Mouse (Mus musculus): ENCODE data around the gene Clic6. TPM values are rescaled to one million over a fixed set of nuclear protein-coding genes. Genes with fewer than 3 reads are reported as not detected.

The Clic6 gene
- polyA plus RNA-seq, 1 experiment from 2014 or later, result 8.0 TPM

DNA sequence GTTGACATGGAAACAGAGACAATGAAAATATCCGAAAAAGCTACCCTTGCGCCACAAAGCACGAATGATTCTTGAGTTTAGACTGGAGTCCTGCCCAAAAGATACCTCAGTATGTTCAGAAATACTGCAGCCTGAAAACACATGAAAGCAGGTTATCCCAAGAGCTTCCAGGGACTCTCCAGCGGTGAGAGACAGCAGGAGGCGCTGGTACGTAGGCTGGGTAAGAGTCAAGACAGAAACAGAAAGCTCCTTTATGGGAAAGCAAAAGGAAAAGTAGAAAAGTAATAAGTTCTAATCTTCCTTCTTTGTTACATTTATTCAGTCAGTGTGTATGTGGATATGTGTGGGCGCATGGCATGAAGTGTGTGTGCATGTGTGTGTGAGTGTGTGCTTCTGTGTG lies 31.5 kb upstream of the Clic6 start:
- Histone ChIP-seq H3K27me3 (no peaks in the 10 kb centered on the region), H3K9ac (no peak overlapping the region), H3K4me3 (replicated peaks) (no peak overlapping the region), H3K9me3 (replicated peaks) (no peaks in the 10 kb centered on the region), H3K27ac (no peak overlapping the region), H3K4me2 (no peak overlapping the region), H3K4me1 (peaks cover 3% of the 10 kb centered on the region; the same call in 1 of the 2 replicates), H3K36me3 (0 out of 2 replicates have a peak, but pooled peaks cover 1% of the 10 kb centered on the region)
- no peak for ATAC-seq (replicated peaks; ENCODE audit: low FRiP score)
- 92% methylated on average over 7 of the region's 7 CpGs for WGBS

DNA sequence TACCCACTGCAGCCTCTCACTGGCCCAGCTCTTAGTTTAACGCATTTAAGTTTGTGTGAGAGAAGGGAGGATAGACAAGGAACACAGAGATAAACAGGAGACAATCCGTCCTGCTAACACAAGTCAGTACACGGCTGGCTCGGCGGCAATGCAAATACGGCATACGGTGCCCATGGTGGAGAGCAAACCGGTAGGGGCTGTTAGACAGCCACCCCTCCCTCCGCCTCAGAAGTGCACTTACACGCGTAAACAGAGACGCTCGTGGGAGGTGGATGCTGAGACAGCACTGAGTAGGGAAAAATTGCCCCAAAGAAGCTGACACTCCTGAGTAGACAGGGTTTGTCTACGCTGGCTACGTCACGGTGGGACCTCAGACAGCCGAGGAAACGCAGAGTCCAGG lies 31.0 kb upstream of the Clic6 start:
- H3K27ac ChIP-seq, result no peak overlapping the region
- H3K9me3 ChIP-seq (replicated peaks), result no peaks in the 10 kb centered on the region
- no peak for ATAC-seq (replicated peaks; ENCODE audit: low FRiP score)
- H3K4me2 ChIP-seq, result no peak overlapping the region
- WGBS, result 93% methylated on average over 18 of the region's 18 CpGs
- H3K4me1 ChIP-seq, result peaks cover 3% of the 10 kb centered on the region; the same call in 1 of the 2 replicates
- no peaks in the 10 kb centered on the region for H3K36me3 ChIP-seq
- H3K27me3 ChIP-seq, result no peaks in the 10 kb centered on the region
- H3K4me3 ChIP-seq (replicated peaks), result no peak overlapping the region
- H3K9ac ChIP-seq, result no peak overlapping the region

DNA sequence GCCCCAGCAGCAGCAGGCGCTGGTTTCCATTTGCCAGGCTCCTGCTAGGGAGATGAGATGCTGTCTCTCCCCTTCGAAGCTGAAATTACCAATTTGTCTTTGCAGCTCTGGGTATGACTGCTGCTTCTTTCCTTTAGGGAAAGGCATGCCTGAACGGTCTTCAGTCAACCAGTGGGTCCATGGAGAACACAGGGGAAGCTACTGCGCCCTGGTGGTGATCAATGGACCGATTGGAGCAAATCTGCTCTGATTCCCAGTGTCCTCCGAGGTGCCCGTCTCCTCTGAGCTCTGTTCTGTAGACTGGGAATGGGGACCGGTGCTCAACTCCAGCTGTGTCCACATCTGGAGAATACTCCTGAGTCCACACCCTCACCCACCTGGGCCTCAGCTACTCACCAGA lies 30.0 kb upstream of the Clic6 start:
- Histone ChIP-seq H3K36me3 (no peaks in the 10 kb centered on the region), H3K9ac (no peak overlapping the region), H3K27ac (no peak overlapping the region), H3K9me3 (replicated peaks) (no peaks in the 10 kb centered on the region), H3K4me2 (no peak overlapping the region), H3K27me3 (no peaks in the 10 kb centered on the region), H3K4me3 (replicated peaks) (no peak overlapping the region), H3K4me1 (peaks cover 3% of the 10 kb centered on the region; the same call in 1 of the 2 replicates)
- 59% methylated on average over 8 of the region's 8 CpGs for WGBS
- ATAC-seq (replicated peaks; ENCODE audit: low FRiP score), result 0 out of 2 replicates have a peak, but pooled peaks have one; percentile 19

DNA sequence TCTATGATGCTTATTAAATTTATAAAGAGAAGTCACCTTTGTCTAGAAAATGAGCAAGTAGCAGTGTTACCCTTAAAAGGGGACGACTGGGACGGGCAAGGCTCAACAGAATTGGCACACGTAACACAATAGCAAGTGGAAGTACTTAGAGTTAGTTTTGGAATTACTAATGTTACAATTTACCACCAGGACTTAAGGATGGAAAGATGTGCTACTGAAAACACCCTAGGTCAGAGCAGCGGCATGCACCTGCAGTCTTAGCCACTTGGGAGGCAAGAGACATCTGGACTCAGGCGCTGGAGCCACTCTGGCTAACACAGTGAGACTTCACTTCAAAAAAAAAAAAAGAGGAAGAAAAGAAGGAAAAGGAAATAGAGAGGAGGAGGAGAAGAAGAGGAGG lies 29.6 kb upstream of the Clic6 start:
- Histone ChIP-seq H3K36me3 (no peaks in the 10 kb centered on the region), H3K4me3 (replicated peaks) (no peak overlapping the region), H3K27me3 (no peaks in the 10 kb centered on the region), H3K4me1 (peaks cover 3% of the 10 kb centered on the region; the same call in 1 of the 2 replicates), H3K4me2 (no peak overlapping the region), H3K27ac (no peak overlapping the region), H3K9me3 (replicated peaks) (no peaks in the 10 kb centered on the region), H3K9ac (no peak overlapping the region)
- 84% methylated on average over 5 of the region's 5 CpGs for WGBS
- no peak for ATAC-seq (replicated peaks; ENCODE audit: low FRiP score)

DNA sequence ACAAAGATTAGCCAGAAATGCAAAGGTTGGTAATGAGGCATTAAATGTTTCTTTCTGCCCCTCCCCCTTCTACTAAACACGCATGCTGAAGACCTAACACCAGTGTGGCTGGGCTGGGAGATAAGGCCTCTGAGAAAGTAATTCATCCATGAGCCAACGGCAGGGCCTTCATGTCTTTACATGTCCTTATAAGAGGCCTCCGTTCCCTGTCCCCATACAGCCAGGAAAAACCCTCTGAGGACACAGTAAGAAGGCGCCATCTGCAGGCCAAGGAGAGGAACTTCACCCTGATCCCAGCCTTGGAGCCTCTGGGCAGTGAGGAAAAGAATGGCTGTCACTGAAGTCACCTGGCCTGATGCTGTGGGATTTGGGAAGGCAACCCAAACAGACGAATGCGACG lies 27.9 kb upstream of the Clic6 start:
- peak; percentile 40; the same call in 1 of the 2 replicates for ATAC-seq (replicated peaks; ENCODE audit: low FRiP score)
- Histone ChIP-seq H3K4me1 (peaks cover 3% of the 10 kb centered on the region; the same call in 1 of the 2 replicates), H3K4me2 (no peak overlapping the region), H3K9ac (no peak overlapping the region), H3K36me3 (no peaks in the 10 kb centered on the region), H3K27ac (no peak overlapping the region), H3K27me3 (no peaks in the 10 kb centered on the region), H3K4me3 (replicated peaks) (no peak overlapping the region), H3K9me3 (replicated peaks) (no peaks in the 10 kb centered on the region)
- WGBS, result 28% methylated on average over 7 of the region's 7 CpGs

DNA sequence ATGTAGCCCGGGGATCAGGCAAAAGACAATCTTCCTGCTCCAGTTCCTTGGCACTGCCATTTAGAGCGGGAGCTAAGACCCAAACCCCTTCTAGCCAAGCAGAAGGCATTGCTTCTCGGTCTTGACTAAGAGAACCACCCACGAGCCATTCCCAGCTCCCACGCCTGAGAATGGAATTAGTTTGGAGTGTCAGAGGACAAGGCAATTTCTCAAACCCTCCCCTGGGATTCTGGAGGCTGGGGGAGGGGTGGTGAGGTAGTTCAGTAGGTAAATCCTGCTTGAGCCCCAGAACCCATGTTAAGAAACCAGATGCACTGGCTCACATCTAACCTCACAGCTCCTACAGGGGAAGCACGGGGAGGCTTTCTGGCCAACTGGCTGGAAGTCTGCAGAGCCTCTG lies 24.1 kb upstream of the Clic6 start:
- 58% methylated on average over 6 of the region's 6 CpGs for WGBS
- Histone ChIP-seq H3K4me3 (replicated peaks) (no peak overlapping the region), H3K36me3 (no peaks in the 10 kb centered on the region), H3K9ac (no peak overlapping the region), H3K9me3 (replicated peaks) (no peaks in the 10 kb centered on the region), H3K27ac (no peak overlapping the region), H3K27me3 (no peaks in the 10 kb centered on the region), H3K4me2 (no peak overlapping the region), H3K4me1 (peaks cover 14% of the 10 kb centered on the region)
- no peak for ATAC-seq (replicated peaks; ENCODE audit: low FRiP score)

DNA sequence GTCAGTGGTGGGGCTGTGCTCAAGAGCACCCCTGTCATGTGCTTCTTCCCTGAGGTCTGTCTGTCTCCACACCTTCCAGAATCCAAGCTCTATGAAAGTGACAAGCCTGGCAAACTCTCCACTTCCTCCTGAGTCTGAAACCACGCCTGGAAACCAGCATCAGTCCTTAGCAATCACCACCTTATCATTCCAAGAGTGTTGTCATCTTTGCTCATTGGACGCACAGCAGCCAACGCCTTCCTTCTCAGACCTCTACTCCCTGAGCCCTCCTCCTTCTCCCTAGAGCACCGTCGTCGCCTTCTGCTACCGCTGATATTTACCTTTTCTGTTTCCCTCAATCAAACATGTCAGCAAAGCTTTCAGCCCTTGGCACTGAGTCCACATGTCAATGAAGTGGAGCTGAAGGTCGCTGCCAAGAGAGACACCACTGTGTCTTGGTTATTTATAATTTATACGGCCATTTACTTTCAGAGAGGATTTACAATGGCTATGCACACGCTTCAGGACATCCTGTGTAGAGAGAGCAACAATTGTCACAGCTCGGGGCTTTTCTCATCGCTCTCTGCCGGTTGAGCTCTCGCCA lies 21.1 kb upstream of the Clic6 start:
- peak overlapping the region; percentile 89; the same call in 1 of the 2 replicates for H3K9ac ChIP-seq
- H3K27me3 ChIP-seq, result no peaks in the 10 kb centered on the region
- H3K9me3 ChIP-seq (replicated peaks), result no peaks in the 10 kb centered on the region
- WGBS, result 52% methylated on average over 14 of the region's 14 CpGs
- no peak overlapping the region for H3K27ac ChIP-seq
- no peaks in the 10 kb centered on the region for H3K36me3 ChIP-seq
- H3K4me1 ChIP-seq, result peaks cover 14% of the 10 kb centered on the region
- H3K4me2 ChIP-seq, result peak overlapping the region; percentile 85
- ATAC-seq (replicated peaks; ENCODE audit: low FRiP score), result no peak
- H3K4me3 ChIP-seq (replicated peaks), result peak overlapping the region; percentile 94

DNA sequence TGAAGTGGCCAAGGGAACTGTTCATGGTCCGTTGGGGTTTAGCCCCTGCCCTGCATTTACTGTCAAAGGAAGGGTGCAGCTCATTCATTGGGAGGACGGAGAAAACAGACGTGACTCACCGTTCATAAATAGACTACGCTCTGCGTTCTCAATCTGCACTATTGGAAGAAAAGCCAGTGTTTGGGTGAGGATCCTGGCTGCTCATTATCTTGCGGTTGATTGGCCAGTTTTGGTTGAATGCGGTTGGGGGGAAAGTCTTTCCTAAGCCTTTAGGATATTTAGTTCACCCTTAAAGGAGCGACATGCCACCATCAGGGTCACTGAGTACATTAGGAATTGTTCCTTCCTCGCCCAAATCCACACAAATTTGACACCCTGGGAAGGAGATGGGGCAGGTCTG lies 20.3 kb upstream of the Clic6 start:
- no peak overlapping the region for H3K27ac ChIP-seq
- H3K4me1 ChIP-seq, result peaks cover 14% of the 10 kb centered on the region
- H3K9me3 ChIP-seq (replicated peaks), result no peaks in the 10 kb centered on the region
- H3K4me3 ChIP-seq (replicated peaks), result peak overlapping the region; percentile 94
- 10% methylated on average over 10 of the region's 10 CpGs for WGBS
- H3K9ac ChIP-seq, result peak overlapping the region; percentile 89
- no peak for ATAC-seq (replicated peaks; ENCODE audit: low FRiP score)
- peak overlapping the region; percentile 85 for H3K4me2 ChIP-seq
- no peaks in the 10 kb centered on the region for H3K36me3 ChIP-seq
- no peaks in the 10 kb centered on the region for H3K27me3 ChIP-seq

DNA sequence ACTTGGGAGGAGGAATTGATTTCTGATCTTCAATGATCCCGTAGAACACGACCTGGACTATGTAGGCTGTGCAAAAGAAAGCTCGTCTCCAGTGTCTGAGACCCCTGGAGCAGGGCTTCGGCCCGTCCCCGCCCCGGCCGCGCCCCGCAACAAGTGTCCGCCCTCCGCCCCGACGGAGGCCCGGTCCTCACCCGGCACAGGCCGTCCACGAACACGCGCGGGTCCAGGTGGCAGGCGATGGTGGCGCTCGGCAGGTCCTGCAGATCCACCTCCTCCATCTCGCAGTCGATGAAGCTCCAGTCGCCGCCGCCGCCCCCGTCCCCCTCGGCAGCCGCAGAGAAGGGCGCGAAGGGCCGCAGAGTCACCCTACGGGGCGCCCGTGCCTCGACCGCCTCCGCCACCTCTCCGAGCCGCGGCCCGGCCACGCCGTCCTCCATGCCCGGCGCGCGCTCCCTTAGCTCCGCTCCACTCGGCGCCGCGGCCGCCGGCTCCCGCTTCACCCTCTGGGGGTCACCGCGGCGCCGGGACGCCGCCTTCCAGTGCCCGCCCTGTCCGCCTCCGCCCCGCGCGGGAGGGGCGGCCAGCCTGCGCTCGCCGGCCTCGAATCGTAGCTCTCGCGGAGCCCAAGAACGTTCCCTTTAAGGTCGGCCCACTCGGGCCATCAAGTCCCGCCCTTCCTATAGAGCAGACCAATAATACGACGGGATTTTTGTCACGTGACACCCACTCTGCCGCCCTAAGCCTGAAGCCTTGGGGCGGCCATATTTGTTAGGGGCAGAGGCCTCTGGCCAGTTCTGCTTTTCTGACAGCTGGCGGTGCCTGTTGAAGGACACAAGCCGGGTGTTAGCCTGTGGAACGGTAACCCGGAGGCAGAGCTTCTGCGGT lies 19.7 kb upstream of the Clic6 start:
- Histone ChIP-seq H3K27ac (peak overlapping the region; percentile 78), H3K4me2 (peak overlapping the region; percentile 85), H3K9me3 (replicated peaks) (no peaks in the 10 kb centered on the region), H3K27me3 (no peaks in the 10 kb centered on the region), H3K4me1 (peaks cover 14% of the 10 kb centered on the region), H3K4me3 (replicated peaks) (peak overlapping the region; percentile 94), H3K9ac (peak overlapping the region; percentile 89), H3K36me3 (no peaks in the 10 kb centered on the region)
- ATAC-seq (replicated peaks; ENCODE audit: low FRiP score), result peak; percentile 99
- WGBS, result under 1% methylated on average over 77 of the region's 94 CpGs

DNA sequence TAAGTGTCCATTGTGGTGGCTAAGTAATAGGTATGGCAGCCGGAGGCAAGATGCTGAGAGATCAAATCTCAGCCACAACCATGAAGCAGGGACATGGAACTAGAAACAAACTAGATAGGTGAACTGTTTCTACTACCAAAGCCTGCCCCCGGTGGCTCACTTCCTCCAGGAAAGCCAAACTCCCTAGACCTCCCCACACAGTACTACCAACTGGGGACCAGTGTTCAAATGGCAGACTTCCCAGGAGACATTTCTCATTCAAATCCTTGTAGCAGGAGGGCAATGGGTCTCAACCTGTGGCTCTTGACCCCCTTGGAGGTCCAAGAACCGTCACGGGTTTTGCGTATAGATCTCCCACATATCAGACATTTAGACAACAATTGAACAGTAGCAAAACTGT lies 18.5 kb upstream of the Clic6 start:
- Histone ChIP-seq H3K27me3 (no peaks in the 10 kb centered on the region), H3K27ac (no peak overlapping the region), H3K9me3 (replicated peaks) (no peaks in the 10 kb centered on the region), H3K4me2 (no peak overlapping the region), H3K36me3 (no peaks in the 10 kb centered on the region), H3K4me3 (replicated peaks) (no peak overlapping the region), H3K4me1 (peaks cover 14% of the 10 kb centered on the region), H3K9ac (no peak overlapping the region)
- ATAC-seq (replicated peaks; ENCODE audit: low FRiP score), result no peak
- WGBS, result 78% methylated on average over 5 of the region's 5 CpGs

DNA sequence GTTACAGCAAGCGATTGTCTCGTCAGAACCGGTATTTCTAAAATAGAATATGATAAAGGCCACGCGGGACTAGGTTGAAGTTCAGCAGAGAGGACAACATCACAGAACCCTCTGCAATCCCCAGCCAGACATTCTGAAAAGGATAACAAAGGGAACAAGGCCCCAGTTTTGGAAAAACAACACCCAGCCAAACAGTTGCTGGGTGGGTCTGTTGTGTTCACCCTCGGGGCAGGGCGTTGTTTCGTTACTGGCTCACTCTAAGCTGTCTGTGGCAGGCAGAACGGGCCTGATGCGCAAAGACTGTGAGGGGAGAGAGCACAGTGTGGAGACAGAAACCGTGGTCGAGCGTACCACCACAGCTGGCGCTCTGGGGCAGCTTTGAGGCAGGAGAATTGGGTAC lies 17.1 kb upstream of the Clic6 start:
- Histone ChIP-seq H3K9ac (no peak overlapping the region), H3K27ac (no peak overlapping the region), H3K4me3 (replicated peaks) (no peak overlapping the region), H3K36me3 (no peaks in the 10 kb centered on the region), H3K27me3 (no peaks in the 10 kb centered on the region), H3K4me2 (no peak overlapping the region), H3K4me1 (peaks cover 14% of the 10 kb centered on the region), H3K9me3 (replicated peaks) (no peaks in the 10 kb centered on the region)
- 84% methylated on average over 14 of the region's 14 CpGs for WGBS
- ATAC-seq (replicated peaks; ENCODE audit: low FRiP score), result no peak

DNA sequence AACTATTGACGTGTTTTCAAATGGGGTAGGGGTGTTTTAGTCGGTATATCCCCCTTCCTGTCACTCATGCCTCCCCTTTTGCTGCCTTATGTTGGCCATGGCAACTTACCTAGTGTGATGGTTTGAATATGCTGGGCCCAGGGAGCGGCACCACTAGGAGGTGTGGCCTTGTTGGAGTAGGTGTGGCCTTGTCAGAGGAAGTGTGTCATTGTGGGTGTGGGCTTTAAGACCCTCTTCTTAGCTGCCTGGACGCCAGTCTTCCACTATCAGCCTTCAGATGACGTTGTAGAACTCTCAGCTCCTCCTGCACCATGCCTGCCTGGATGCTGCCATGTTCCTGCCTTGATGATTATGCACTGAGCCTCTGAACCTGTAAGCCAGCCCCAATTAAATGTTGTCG lies 14.8 kb upstream of the Clic6 start, which contains the start of gene Rcan1:
TSS of gene Rcan1 (minus strand) at position 162 of the 400 bp plus-strand sequence.
- WGBS, result 74% methylated on average over 6 of the region's 6 CpGs
- ATAC-seq (replicated peaks; ENCODE audit: low FRiP score), result no peak

More for the DNA sequence above, 14.8 kb upstream of the Clic6 start, which contains the start of gene Rcan1:
- no peak within 1 kb of the TSS for H3K4me3 ChIP-seq (replicated peaks)
- no peaks in the 10 kb centered on the region for H3K36me3 ChIP-seq
- H3K27me3 ChIP-seq, result no peaks in the 10 kb centered on the region
- no peaks in the 10 kb centered on the region for H3K9me3 ChIP-seq (replicated peaks)
- H3K4me2 ChIP-seq, result no peak within 1 kb of the TSS
- H3K9ac ChIP-seq, result no peak within 1 kb of the TSS
- H3K4me1 ChIP-seq, result no peaks in the 10 kb centered on the region
- H3K27ac ChIP-seq, result no peak within 1 kb of the TSS

All from kidney, embryonic 15.5 days (tissue).